Mouse (Mus musculus): ENCODE results near the gene Slc41a2.

GRCm38 (mm10) chr10:83326648-83327285 is 10.9 kb downstream of the Slc41a2 start:
- TF ChIP-seq CTCF (IDR thresholded peaks at IDR 0.05; ENCODE audit: low read depth) (no peak), EP300 (IDR thresholded peaks at IDR 0.05; ENCODE audit: low read depth) (no peak)
